Mouse (Mus musculus): ENCODE measurements around the gene Rc3h2. TPM values are rescaled to one million over a fixed set of nuclear protein-coding genes. Genes with fewer than 3 reads are reported as not detected.

The Rc3h2 gene
- polyA plus RNA-seq (2014; fragmentation: Illumina TruSeq; extraction: RNeasy Lipid Tissue Mini Kit (QIAGEN cat#74804)), result 60.8 TPM

GRCm38 (mm10) chr2:37422306-37423304 lies at the start of gene Rc3h2:
Gene Rc3h2 (minus strand): TSS chr2:37422903.

GRCm38 (mm10) chr2:37442611-37443591 lies 20.2 kb upstream of the Rc3h2 start, which contains the start of the genes Zbtb26, Zbtb6 and Rabgap1:
Gene Zbtb26 (minus strand): TSS chr2:37443135.
Gene Zbtb6 (minus strand): TSS chr2:37443171.
Gene Rabgap1 (plus strand): TSS chr2:37443279.

GRCm38 (mm10) chr2:37358633-37359540 lies 63.8 kb downstream of the Rc3h2 start, which contains the start of gene Pdcl:
Gene Pdcl (minus strand): TSS chr2:37359332.

GRCm38 (mm10) chr2:37326215-37326614 lies 96.5 kb downstream of the Rc3h2 start, which contains the start of gene Olfr368:
Gene Olfr368 (plus strand): TSS chr2:37326515.

Other genes with a start within 250 kb of the Rc3h2 start
- not detected for gene Olfr365, start 234.7 kb downstream of the Rc3h2 start, polyA plus RNA-seq (2014; fragmentation: Illumina TruSeq; extraction: RNeasy Lipid Tissue Mini Kit (QIAGEN cat#74804))
- not detected for gene Olfr366, start 211.3 kb downstream of the Rc3h2 start, polyA plus RNA-seq (2014; fragmentation: Illumina TruSeq; extraction: RNeasy Lipid Tissue Mini Kit (QIAGEN cat#74804))
- gene Olfr368, start 96.4 kb downstream of the Rc3h2 start, polyA plus RNA-seq (2014; fragmentation: Illumina TruSeq; extraction: RNeasy Lipid Tissue Mini Kit (QIAGEN cat#74804)), result not detected
- 140 TPM for gene Pdcl, start 63.6 kb downstream of the Rc3h2 start, polyA plus RNA-seq (2014; fragmentation: Illumina TruSeq; extraction: RNeasy Lipid Tissue Mini Kit (QIAGEN cat#74804))
- 26.0 TPM for gene Zbtb26, start 20.2 kb upstream of the Rc3h2 start, polyA plus RNA-seq (2014; fragmentation: Illumina TruSeq; extraction: RNeasy Lipid Tissue Mini Kit (QIAGEN cat#74804))
- gene Zbtb6, start 20.3 kb upstream of the Rc3h2 start, polyA plus RNA-seq (2014; fragmentation: Illumina TruSeq; extraction: RNeasy Lipid Tissue Mini Kit (QIAGEN cat#74804)), result 57.2 TPM
- gene Rabgap1, start 20.4 kb upstream of the Rc3h2 start, polyA plus RNA-seq (2014; fragmentation: Illumina TruSeq; extraction: RNeasy Lipid Tissue Mini Kit (QIAGEN cat#74804)), result 74.5 TPM
- 1.5 TPM for gene Gpr21, start 93.4 kb upstream of the Rc3h2 start, polyA plus RNA-seq (2014; fragmentation: Illumina TruSeq; extraction: RNeasy Lipid Tissue Mini Kit (QIAGEN cat#74804))